Mouse (Mus musculus): Measurements from ENCODE around the gene Gm37240. TPM values are rescaled to one million over a fixed set of nuclear protein-coding genes. Genes with fewer than 3 reads are reported as not detected.
"Not testable (repeated sequence)": the region's sequence is repeated elsewhere in the genome, so short reads cannot be mapped to it uniquely, and the experiment has no call there.

Gm37240 gene
- total RNA-seq, 1 experiment from 2014 or later: 0.93 TPM

DNA sequence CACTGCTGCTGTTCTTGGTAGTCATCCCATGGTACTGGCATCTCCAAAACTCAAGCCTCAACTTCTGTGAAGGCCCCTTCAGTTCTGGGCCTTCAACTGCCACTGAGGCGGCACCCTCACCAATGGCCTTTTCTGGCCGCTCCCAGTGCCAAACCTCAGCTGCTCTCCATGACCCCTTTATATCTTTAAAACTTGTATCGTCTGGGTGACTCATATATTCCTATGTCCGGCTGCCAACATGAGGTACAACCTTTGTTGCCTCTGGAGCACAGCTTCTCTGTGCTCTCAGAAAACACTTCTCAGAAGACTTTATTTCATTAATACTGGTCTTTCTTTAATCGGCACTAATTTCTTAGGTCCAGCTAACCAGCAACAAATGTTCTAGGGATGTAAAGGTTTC is 996.3 kb downstream of the Gm37240 start:
- no peak for ATAC-seq (ENCODE audit: extremely low read depth, insufficient number of reproducible peaks, low FRiP score, poor library complexity, severe bottlenecking)

DNA sequence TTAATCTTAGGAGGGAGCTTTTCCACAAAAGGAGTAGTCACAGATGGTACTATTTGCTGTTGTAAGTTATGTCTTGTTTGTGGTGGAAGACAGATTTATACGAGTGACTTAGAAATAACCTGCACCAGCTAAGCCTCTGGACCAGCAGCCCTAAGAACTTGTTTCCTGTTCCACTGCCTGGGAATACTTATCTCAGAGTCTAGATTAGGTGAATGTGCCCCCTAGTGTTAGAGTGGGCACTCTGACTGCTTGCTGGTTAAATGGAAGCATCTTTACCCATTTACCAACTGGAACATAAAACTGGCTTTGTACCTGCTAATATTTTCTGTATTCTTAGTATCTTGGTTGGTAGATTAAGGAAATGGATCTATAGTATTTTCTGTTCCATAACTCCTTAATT is 997.7 kb downstream of the Gm37240 start:
- ATAC-seq (ENCODE audit: extremely low read depth, insufficient number of reproducible peaks, low FRiP score, poor library complexity, severe bottlenecking): no peak

DNA sequence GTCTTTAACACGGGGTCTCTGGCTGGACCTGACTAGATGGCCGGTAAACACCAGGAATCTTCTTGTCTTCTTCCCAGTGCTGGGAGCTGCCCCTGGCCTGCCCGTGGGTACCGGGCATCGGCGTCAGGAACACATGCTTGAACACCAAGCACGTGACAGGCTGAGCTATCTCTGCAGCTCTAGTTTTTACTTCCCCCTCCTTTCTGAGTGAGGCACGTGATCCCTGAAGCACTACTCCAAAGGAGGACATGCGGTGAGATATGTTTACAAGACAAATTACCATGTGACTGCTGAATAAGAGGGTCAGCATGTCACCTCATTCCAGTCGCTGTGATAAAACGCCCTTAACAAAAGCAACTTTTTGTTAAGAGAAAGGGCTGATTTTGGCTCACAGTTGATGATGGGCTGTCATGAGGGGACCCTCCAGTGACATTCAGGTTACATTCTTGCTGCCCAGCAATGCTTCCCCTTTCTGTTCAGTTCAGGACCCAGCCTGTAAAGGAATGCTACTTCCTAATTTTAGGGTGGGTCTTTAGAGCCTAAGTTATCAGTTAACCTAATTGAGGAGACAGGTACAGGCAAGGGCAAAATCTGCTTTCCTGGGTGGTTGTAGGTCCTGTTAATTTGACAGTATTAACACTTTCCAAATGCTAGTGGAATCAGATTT is 1003.4 kb downstream of the Gm37240 start:
- peak; percentile 81 for ATAC-seq (ENCODE audit: extremely low read depth, insufficient number of reproducible peaks, low FRiP score, poor library complexity, severe bottlenecking)

DNA sequence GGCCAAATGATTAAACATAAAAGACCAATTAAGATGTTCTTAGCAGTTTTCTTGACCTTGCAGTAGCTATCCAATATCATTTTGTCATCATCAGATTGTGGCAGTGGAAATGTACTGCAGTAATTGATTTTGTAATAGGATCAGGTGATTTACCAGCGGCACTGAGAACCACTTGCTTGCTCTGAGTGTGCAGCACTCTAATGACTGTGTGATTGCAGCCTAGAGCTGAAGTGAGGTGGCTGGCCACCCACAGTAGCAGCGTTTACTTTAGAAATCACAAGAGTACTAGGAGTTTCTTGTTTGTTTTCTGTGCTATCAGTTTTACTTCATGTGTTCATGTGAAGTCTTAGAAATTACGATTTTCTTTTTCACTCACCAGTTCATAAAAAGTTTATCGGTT is 1011.1 kb downstream of the Gm37240 start:
- ATAC-seq (ENCODE audit: extremely low read depth, insufficient number of reproducible peaks, low FRiP score, poor library complexity, severe bottlenecking): no peak

DNA sequence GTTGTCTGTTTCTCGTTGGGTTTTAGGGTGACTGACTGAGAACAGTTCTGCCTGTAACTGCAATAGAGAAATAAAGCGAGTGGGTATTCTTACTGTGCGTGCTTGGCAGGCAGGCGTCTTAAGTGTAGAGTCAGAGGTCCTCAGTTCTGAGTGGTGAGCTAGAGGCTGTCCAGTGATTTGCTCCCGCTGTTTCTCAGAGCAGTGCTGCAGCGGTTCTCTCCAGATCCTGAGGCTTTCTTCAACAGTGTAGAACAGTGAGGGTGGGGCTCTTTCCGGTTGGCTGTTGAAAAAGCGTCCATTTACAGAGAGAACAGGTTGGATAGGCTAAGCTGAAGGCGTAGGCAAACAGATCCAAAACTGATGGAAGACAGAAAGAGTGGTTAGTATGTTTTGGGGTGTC is 1012.0 kb downstream of the Gm37240 start:
- ATAC-seq (ENCODE audit: extremely low read depth, insufficient number of reproducible peaks, low FRiP score, poor library complexity, severe bottlenecking): no peak

DNA sequence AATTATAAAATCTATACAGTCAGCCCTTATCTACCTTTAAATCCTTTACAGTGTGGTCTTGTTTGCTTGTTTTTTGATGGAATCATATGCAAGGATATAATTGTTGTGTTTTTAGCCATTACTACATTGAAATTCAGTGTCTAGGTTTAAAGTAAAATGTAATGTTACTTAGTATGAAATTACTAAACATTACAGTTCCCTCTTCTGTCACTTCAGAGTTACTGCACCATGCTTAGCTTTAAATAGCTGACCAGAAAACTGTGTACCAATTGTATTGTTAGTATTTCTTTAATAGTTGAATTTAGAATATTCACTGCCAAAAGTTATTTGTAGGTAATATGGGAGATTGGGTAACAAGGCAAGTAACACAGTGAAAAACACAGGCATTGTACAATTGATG is 1017.2 kb downstream of the Gm37240 start:
- no peak for ATAC-seq (ENCODE audit: extremely low read depth, insufficient number of reproducible peaks, low FRiP score, poor library complexity, severe bottlenecking)

DNA sequence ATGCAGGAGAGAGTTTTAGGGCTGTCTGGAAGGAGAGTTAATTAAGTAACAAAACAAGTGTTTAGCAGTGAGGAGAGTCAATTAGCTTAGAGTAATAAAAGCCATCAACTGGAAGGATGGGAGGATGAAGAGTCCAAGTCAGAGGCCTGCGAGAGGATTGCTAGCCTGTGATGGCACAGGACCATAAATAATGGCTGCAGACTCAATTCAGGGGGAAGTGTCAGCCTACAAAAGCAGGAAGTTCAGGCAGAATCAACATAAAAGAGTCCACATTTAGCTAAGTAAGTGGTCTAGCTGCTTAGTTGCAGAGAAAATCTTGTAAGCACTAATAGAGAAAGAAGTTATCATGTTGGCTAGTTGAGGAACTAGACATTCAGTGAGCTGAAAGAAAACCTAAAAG is 1019.3 kb downstream of the Gm37240 start:
- ATAC-seq (ENCODE audit: extremely low read depth, insufficient number of reproducible peaks, low FRiP score, poor library complexity, severe bottlenecking): no peak

DNA sequence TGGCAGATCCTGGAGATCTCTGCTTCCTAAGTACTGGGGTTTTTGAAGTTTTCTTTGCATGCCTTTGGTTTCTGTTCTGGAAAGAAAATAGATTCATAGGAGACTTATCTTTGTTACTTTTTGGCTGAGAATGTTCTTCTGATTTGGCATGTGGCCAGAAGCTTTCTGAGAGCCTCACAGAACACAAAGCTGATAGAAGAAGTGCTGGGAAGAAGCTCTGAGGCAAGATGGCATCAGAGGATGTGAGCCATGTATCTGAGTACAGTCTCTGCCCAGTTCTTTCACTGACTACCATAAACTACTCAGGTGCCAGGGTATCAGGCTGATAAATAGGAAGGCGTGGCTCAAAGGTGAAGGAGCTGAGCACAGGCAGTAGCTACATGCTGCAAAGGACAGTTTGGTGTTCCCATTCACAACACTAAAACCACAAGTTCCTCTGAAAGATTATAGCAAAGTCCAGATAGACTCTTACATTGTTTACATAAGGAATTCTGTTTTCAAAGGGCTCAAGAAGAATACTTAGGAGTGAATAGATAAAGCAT is 1019.8 kb downstream of the Gm37240 start:
- no peak for ATAC-seq (ENCODE audit: extremely low read depth, insufficient number of reproducible peaks, low FRiP score, poor library complexity, severe bottlenecking)

DNA sequence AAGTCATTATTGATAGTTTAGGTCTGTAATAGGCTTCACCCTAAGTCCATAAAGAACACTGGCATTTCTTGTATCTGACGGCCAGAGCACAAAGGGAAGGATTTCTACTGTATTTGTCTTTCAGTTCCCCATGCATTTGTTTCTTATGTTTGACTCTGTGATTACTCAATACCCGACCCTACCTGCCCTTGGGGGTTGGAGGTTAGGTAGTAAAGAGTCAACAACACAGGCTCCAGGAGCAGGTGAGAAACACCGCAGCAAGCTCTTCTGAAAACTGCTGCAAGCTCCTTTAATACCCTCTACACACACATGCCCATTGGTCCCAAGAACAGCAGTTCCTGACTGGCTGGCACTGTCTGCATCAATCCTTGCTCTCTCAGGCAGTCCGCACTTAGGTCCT is 1020.5 kb downstream of the Gm37240 start:
- ATAC-seq (ENCODE audit: extremely low read depth, insufficient number of reproducible peaks, low FRiP score, poor library complexity, severe bottlenecking): no peak

DNA sequence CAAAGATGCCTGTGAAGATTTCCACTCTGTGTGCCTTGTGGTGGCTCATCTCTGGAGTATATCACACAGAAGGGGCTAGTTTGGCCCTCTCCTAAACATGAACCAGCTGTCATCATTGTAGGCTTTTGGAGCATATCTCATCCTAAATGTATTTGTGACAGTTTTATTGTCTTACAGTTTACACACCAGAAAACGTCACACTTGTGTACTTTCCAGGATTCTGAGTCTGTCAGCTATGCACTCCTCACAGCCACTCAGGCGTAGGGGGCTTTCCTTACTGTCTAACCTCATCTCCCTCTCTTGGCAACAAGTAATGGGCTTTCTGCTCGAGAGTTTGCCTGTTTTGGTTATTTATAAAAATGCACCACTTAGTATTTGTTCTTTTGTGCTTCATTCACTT is 1021.6 kb downstream of the Gm37240 start:
- no peak for ATAC-seq (ENCODE audit: extremely low read depth, insufficient number of reproducible peaks, low FRiP score, poor library complexity, severe bottlenecking)

DNA sequence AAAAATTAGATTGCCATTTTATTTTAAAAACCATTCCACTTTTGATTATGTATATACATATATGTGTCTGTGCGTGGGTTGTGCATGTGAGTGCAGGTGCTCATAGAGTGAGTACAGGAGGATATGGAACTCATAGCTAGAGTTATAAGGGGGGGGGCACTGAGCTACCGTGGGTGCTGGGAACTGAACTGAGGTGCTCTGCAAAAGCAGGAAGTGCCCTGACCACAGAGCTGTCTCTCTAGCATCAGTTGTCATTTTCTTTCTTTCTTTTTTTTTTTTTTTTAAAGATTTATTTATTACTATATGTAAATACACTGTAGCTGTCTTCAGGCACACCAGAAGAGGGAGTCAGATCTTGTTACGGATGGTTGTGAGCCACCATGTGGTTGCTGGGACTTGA is 1025.5 kb downstream of the Gm37240 start:
- not testable (repeated sequence) for ATAC-seq (ENCODE audit: extremely low read depth, insufficient number of reproducible peaks, low FRiP score, poor library complexity, severe bottlenecking)

DNA sequence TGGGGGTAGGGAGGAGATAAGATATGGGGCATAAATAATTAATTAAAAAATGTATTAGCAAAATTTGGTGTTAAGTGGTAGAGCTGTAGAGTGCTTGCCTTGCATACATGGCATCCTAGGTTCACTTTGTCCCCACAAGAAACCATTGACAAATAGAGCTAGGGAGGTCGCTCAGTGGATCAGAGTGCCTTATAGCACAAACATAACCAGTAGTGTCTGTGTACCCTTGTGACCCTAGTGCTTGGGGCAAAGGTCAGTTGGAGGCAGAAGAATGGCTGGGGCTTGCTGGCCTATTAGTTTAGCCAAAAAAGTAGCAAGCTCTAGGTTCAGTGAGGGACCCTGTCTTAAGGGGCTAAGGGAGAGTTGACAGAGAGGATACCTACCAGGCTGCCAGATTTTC is 1026.6 kb downstream of the Gm37240 start:
- ATAC-seq (ENCODE audit: extremely low read depth, insufficient number of reproducible peaks, low FRiP score, poor library complexity, severe bottlenecking): no peak

DNA sequence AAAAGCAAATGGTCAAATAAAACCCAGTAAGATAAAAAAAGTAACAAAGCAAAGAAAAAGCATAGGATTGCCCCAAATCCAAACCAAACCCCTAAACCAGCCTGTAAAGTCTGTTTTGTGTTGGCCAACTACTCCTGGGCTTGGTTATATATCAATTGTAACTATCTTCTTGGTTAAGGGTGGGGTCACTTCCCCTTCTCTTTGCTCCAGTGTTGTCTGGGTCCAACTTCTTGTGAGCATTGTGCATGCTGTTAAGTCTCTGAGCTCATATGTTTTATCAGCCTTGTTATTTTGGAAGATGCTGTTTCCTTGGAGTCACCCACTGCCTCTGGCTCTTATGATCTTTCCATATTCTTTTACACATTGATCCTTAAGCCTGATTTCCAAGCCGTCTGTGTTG is 1032.9 kb downstream of the Gm37240 start:
- no peak for ATAC-seq (ENCODE audit: extremely low read depth, insufficient number of reproducible peaks, low FRiP score, poor library complexity, severe bottlenecking)

DNA sequence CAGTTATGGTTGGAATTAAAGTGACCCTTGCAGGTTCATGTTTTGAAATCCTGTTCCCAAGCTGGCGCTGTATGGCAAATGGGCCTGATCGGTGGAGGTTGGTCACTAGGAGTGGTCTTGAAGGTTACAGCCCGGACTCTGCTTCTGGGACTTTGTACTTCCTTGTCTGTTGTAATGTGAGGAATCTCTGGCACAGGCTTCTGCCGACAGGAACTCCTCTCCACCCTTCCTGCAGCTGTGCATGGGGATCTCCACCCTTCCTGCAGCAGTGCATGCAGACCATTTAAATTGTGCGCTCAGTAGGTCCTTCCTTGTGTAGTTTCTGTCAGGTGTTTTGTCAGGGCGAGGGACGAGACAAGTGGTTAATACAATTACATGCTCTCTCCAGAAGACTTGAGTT is 1034.4 kb downstream of the Gm37240 start:
- ATAC-seq (ENCODE audit: extremely low read depth, insufficient number of reproducible peaks, low FRiP score, poor library complexity, severe bottlenecking): no peak

DNA sequence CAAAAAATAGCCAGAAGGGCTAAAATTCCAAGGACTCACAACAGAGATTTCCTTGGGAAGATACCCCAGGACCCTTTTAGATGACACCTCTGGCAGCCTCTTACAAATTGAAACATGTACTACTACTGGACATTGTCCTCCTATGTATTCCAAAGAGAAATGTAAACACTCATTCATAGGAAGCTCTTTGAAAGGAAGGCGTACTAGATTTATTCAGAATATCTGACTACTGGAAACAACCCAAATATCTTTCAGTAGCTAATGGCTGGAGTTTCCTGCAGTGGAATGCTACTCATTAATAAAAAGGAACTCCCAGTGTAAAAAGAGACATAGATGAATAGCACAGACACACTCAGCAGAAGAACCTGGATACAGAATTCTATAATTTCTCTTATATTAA is 1035.5 kb downstream of the Gm37240 start:
- no peak for ATAC-seq (ENCODE audit: extremely low read depth, insufficient number of reproducible peaks, low FRiP score, poor library complexity, severe bottlenecking)

DNA sequence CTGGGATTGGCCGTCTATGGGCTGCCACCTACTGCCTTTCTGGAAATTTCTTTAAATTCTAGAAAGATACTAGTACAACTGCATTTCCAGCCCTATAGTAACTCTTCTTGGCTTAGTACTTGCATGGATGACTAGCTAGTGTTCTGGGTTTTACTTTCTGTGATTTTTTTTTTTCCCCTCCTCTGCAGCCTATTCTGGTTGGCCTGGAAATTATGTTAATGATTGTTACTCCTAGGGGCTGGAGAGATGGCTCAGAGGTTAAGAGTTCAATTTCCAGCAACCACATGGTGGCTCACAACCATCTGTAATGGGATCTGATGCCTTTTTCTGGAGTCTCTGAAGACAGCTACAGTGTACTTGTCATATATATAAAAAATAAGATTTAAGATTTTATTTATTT is 1036.9 kb downstream of the Gm37240 start:
- ATAC-seq (ENCODE audit: extremely low read depth, insufficient number of reproducible peaks, low FRiP score, poor library complexity, severe bottlenecking): no peak

DNA sequence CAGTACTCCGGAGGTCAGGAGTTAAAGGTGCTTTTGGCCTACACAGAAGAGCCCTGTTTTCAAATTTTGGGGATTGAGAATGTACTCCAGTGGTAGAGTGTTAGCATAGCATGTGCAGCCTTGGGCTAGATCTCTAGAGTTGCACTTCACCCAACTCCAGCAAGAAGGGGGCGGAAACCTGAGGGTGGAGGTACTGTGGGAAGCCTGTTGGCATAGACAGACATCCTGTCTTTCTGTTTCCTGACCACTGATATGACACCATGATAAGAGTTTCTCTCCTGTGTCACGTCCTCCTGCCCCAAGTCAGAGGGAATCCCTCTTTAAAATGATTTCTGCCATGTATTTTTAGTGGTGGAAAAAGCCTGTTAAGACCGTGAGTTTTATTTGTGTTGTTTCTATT is 1038.5 kb downstream of the Gm37240 start:
- 0 out of 2 replicates have a peak, but pooled peaks have one; percentile 23 for ATAC-seq (ENCODE audit: extremely low read depth, insufficient number of reproducible peaks, low FRiP score, poor library complexity, severe bottlenecking)

DNA sequence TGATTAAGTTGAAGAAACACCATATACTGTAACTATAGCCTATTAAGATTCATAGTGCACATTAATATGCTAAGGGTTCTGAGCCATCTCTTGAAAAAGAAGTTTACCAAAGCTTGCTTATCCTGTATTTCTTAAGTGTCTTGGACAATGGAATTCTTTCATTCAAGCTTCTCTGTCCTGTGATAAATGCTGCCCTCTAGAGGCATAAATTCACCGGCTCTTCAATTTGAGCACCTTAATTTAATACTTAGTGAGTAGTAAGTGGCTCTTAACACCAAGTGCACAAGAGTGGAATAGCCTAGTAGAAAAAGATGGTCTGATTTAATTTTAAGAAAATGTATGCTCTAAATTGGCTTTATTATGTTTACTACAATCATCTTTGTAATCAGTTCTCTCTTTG is 1043.7 kb downstream of the Gm37240 start:
- no peak for ATAC-seq (ENCODE audit: extremely low read depth, insufficient number of reproducible peaks, low FRiP score, poor library complexity, severe bottlenecking)

DNA sequence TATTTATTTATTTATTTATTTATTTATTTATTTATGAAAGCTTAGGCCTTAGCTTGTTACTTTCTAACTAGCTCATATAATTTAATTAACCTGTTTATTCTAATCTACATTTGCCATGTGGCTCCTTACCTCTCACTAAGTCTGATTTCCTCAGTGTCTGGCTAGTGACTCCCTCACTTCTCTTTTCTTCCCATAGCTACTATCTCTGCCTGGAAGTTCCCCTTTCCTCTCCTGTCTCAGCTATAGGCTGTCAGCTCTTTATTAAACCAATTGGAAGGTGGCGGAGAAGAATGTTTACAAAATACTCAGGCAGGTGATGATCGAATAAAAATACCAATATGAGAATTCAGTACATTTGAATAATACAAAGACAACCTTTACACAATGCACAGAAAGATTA is 1044.5 kb downstream of the Gm37240 start:
- peak; percentile 44; the same call in 1 of the 2 replicates for ATAC-seq (ENCODE audit: extremely low read depth, insufficient number of reproducible peaks, low FRiP score, poor library complexity, severe bottlenecking)

DNA sequence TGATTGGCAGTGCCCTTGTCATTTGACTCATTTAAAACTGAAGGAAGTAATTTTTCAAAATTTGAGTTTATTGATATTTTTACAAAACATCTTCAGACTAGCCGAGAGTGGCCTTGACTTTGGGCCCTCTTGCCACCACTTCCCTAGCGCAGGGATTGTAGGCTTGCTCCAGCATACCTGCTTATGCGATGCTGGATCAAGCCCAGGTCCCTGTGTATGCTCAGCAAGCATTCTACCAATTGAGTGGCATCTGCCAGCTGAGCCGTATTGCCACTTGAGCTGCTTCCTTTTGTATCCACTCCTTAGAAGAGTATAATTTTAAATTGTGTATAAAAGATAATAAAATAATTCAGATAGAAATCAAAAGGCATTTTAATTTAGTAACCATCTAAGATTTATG is 1046.0 kb downstream of the Gm37240 start:
- no peak for ATAC-seq (ENCODE audit: extremely low read depth, insufficient number of reproducible peaks, low FRiP score, poor library complexity, severe bottlenecking)

DNA sequence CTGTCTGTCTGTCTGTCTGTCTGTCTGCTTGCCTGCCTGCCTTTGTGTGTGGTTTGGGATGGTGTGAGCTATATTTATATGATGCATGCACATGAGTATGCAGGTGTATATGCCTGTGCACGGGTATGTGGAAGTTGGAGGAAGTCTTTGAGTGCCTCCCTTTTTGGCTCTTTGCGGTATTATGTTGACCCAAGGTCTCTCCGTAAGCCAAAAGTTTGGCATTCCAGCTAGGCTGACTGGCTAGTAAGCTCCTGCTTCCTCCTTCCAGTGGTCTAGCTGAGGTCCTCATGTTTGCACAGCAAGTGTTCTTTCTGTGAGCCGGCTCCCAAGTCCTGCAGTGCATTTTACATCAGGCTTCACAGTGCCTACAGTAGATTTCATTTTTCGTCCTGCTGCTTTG is 1047.8 kb downstream of the Gm37240 start:
- no peak for ATAC-seq (ENCODE audit: extremely low read depth, insufficient number of reproducible peaks, low FRiP score, poor library complexity, severe bottlenecking)

Data from neutrophil, adult 5-6 weeks (primary cell).